Mouse (Mus musculus): ENCODE measurements at regions not wholly inside any gene's neighbourhood (a gene's known extent, or its start where the extent isn't known, plus 50 kb on each side); places are given as distances from the start of the nearest gene placed in this dataset.

DNA sequence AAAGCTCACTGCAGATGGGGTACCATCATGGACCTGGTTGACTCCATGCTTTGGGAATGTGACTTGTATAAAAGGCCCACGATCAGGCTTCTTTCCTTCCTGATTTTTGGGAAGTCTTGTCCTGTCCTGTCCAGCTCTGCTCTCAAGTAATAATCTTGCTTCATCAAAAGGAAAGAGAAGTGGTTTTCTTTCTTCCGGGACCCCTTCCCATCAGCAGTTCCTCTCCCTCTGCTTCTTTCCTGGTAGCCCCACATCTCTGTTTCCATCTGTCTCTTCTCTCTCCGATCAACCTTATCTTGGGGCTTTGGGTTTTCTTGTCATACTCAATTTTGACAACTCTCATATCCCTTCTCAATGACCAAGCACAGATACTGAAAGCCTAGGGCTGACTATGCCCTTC is 1301.4 kb upstream of the A1bg start:
- DNase-seq (ENCODE audit: extremely low spot score, low spot score) = no peak

DNA sequence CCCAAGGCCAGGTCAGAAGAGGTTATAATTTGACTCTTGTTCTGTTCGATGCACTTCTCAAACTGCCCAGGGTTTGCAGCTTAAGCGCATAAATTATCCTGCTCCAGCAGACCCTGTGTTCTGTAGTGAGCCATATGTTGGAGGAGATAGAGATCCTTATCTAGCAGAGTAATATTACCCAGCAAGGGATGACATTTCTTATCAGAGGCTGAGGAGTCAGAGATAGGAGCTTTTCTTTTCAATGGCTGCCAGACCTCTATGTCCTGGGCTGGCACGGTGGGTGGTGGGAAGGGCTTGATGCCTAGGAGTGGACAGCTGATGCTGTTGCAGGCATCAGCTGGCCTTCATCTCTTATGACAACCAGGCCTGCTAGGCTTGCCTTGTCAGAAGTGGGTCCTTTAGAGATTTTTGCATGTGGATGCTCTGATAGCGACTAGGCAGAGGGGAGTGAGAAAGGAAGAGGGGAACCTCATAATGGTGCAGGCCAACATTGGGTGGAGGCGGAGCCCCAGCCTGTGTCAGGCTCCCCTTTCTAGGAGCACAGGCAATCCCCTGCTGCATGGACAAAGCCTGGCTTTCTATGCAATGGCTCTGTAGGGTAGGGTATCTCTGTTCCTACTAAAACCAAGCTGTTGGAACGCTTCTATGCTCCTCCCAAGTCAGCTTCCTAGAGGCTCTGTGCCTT is 1300.5 kb upstream of the A1bg start:
- no peak for DNase-seq (ENCODE audit: extremely low spot score, low spot score)

DNA sequence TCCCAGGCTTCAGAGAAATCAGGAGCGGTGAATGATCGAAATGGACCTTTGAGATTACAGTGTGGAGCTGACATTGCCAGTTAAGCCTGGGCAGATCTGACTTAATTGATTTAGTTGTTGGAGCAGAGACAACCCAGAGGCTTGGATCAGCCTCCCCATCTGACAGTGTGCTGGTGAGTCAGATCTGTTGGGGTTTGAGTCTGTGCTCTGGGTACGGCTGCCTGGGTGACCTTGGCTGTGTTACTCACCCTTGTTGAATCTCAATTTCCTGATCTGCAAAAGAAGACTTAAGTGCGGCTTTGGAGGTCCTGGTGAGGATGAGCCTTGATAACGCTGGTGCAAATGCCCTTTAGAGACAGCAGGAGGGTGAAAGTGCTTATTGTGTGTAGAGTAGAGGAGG is 1299.9 kb upstream of the A1bg start:
- DNase-seq (ENCODE audit: extremely low spot score, low spot score) = no peak

- DNase-seq (ENCODE audit: extremely low spot score, low spot score) = no peak
These were observed 1299.4 kb upstream of the A1bg start for GRCm38 (mm10) chr15:62222201-62222600.

DNA sequence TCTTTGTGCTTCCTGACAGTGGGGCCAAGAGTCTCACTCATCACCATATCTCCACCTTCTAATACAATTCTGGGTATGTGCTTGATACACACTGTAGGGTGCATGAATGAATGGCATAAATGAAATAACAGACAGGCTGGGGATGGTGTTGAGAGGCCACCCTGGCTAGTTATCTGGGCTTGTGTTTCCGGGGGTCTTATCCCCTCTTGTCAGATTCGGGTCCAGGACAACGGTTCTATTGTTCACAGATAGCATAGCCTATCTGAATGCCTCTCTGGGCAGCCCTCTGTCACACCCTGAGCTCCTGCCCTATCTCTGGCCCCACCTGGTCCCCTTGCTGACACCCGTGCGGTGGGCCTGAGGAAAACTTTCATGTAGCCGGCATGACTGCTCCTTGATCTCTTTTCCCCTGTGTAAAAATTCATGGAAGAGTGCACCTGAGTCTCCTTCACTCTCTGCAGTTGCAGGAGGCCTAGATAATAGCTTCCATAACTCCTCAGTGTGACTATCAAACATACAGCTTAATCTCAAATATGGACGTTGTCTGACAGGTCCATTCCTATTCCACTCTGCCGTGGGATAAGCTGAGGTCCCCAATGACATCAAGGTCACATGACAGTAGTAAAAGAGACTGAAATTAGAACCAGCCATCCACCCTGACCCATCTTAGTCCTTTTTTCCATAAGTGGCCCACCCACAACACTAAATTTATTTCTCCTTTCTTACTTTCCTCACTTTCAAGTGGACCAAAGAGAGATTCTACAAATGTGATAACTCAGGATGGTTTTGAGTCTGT is 1298.4 kb upstream of the A1bg start:
- no peak for DNase-seq (ENCODE audit: extremely low spot score, low spot score)

- no peak for DNase-seq (ENCODE audit: extremely low spot score, low spot score)
These were observed 1297.8 kb upstream of the A1bg start for GRCm38 (mm10) chr15:62220620-62221019.

DNA sequence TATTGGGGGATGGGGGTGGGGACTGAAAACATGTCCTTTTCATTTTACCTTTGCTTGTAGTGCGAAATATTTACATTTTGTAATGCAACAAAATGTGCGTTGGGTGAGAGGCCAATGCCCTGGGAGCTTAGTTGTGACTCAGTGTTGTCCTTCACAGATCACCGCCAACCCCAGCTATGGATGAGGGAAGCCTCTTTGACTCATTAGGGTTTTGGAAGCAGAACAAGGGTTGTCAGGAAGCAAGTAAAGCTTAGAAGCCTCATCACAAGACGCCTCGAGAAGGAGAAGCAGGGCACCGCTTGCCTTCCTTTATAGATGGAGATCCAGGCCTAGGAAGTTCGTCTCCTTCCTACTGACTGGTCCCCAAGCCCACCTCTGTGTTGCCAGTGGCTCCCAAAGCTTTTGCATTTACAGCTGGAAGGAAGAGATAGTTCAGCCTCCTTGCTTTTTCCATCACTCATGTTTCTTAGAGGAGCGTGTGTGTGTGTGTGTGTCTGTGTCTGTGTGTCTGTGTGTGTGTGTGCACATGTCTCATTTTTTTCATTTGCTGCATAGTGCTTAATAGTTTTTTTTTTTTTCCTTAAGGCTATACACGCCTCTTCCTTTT is 1297.2 kb upstream of the A1bg start:
- no peak for DNase-seq (ENCODE audit: extremely low spot score, low spot score)

GRCm38 (mm10) chr15:62218346-62219080 is 1295.7 kb upstream of the A1bg start:
- peak; percentile 30 for DNase-seq (ENCODE audit: extremely low spot score, low spot score)

- no peak for DNase-seq (ENCODE audit: extremely low spot score, low spot score)
These were observed 1294.1 kb upstream of the A1bg start for GRCm38 (mm10) chr15:62216688-62217477.

- DNase-seq (ENCODE audit: extremely low spot score, low spot score) = no peak
These were observed 1293.0 kb upstream of the A1bg start for GRCm38 (mm10) chr15:62215616-62216398.

GRCm38 (mm10) chr15:62214300-62214699 is 1291.5 kb upstream of the A1bg start:
- DNase-seq (ENCODE audit: extremely low spot score, low spot score) = no peak

- no peak for DNase-seq (ENCODE audit: extremely low spot score, low spot score)
These were observed 1289.6 kb upstream of the A1bg start for GRCm38 (mm10) chr15:62212283-62212910.

DNA sequence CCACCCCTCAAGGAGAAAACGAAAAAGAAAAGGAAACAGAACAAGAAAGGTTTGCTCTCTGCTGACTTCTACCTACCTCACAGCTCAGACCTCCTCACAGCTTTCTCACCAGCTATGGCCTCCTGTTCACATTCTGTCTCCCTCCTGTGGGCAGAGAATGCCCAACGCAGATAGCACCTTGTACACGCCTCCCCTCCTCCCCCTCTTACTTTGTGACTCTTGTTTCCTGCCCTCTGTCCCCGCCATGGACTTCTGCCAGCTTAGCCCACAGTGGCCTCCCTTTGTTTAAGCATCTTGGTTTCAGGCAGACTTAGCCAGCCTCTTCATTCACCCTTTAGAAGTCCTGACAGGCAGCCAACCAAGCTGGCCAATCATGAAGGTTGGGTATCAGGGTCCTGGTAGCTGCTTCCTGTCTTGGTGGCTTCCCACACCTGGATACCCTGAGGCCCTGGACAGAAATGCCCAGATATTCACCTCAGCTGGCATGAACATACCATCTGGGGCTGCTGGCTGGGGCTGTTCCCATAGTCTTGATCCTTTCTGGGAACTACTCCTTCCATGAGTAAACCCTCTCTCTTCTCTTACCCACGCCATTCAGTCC is 1287.2 kb upstream of the A1bg start:
- DNase-seq (ENCODE audit: extremely low spot score, low spot score) = no peak

DNA sequence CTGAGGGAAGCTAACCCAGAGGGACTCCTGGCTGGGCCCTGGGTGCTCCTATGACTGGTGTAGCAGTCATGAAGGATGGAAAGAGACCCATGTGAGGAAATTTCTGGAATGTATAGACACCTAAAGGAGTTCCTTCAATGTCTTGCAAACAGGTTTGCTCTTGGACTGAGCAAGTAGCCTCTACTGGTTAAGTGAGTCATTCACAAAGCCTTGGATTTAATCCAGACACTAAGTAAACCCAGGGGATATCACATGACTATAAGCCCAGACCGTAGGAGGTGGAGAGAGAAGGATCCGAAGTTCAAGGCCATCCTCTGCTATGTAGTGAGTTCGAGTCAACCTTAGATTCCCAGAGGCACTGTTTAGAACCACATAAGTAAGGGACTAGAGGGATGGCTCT is 1286.5 kb upstream of the A1bg start:
- DNase-seq (ENCODE audit: extremely low spot score, low spot score) = no peak

GRCm38 (mm10) chr15:62206502-62206902 is 1283.7 kb upstream of the A1bg start:
- no peak for DNase-seq (ENCODE audit: extremely low spot score, low spot score)

- no peak for DNase-seq (ENCODE audit: extremely low spot score, low spot score)
These were observed 1281.4 kb upstream of the A1bg start for GRCm38 (mm10) chr15:62203951-62204905.

- no peak for DNase-seq (ENCODE audit: extremely low spot score, low spot score)
These were observed 1280.1 kb upstream of the A1bg start for GRCm38 (mm10) chr15:62202781-62203375.

GRCm38 (mm10) chr15:62198721-62199120 is 1275.9 kb upstream of the A1bg start:
- DNase-seq (ENCODE audit: extremely low spot score, low spot score) = no peak

All from neural tube, embryonic 10.5 days (tissue).